Mouse (Mus musculus): Measurements from ENCODE around the gene Hdac5. TPM values are rescaled to one million over a fixed set of nuclear protein-coding genes. Genes with fewer than 3 reads are reported as not detected.
A peak's percentile ranks its signal among the peaks of the same experiment; 100 is the strongest.

The Hdac5 gene
- polyA plus RNA-seq, 1 experiment from 2014 or later = 40.7 TPM

DNA sequence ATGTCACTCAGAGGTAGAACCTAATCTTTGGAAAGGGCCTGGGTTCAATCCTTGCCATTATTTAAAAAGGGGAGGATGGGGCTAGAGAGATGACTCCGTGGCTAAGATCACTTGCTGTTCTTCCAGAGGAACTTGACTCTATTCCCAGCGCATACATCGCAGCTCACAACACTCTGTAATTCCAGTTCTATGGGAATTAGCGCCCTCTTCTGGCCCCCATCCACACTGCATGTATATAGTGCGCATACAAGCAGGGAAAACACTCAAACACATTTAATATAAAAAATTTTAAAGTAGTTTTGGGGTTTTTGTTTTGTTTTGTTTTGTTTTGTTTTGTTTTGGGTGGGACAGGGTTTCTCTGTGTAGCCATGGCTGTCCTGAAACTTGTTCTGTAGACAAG lies 11.9 kb upstream of the Hdac5 start:
- H3K27ac ChIP-seq = no peak overlapping the region
- ATAC-seq (ENCODE audit: low FRiP score) (no peak), DNase-seq (ENCODE audit: low spot score) (no peak)
- H3K36me3 ChIP-seq (replicated peaks; ENCODE audit: control insufficient read depth, insufficient read depth) = no peaks in the 10 kb centered on the region
- H3K9ac ChIP-seq = no peak overlapping the region
- H3K4me2 ChIP-seq (replicated peaks) = no peak overlapping the region
- no peak overlapping the region for H3K4me3 ChIP-seq (replicated peaks; ENCODE audit: low read length)
- no peaks in the 10 kb centered on the region for H3K9me3 ChIP-seq (ENCODE audit: control insufficient read depth, low read length)
- WGBS = 52% methylated on average over 5 of the region's 5 CpGs
- peaks cover 17% of the 10 kb centered on the region for H3K4me1 ChIP-seq (replicated peaks; ENCODE audit: control insufficient read depth, insufficient read depth, low read length)
- H3K27me3 ChIP-seq (ENCODE audit: control insufficient read depth, insufficient read depth, low read length) = no peaks in the 10 kb centered on the region

GRCm38 (mm10) chr11:102241246-102241645 lies 11.3 kb upstream of the Hdac5 start:
- no peak overlapping the region for H3K27ac ChIP-seq
- H3K4me3 ChIP-seq (replicated peaks; ENCODE audit: low read length) = no peak overlapping the region
- no peaks in the 10 kb centered on the region for H3K36me3 ChIP-seq (replicated peaks; ENCODE audit: control insufficient read depth, insufficient read depth)
- no peaks in the 10 kb centered on the region for H3K9me3 ChIP-seq (ENCODE audit: control insufficient read depth, low read length)
- DNase-seq (ENCODE audit: low spot score) (no peak), ATAC-seq (ENCODE audit: low FRiP score) (no peak)
- H3K27me3 ChIP-seq (ENCODE audit: control insufficient read depth, insufficient read depth, low read length) = no peaks in the 10 kb centered on the region
- no peak overlapping the region for H3K9ac ChIP-seq
- WGBS = 89% methylated on average over 5 of the region's 5 CpGs
- H3K4me1 ChIP-seq (replicated peaks; ENCODE audit: control insufficient read depth, insufficient read depth, low read length) = peaks cover 17% of the 10 kb centered on the region
- no peak overlapping the region for H3K4me2 ChIP-seq (replicated peaks)

- WGBS = 87% methylated on average over 6 of the region's 6 CpGs
- H3K9me3 ChIP-seq (ENCODE audit: control insufficient read depth, low read length) = no peaks in the 10 kb centered on the region
- H3K4me2 ChIP-seq (replicated peaks) = no peak overlapping the region
- H3K36me3 ChIP-seq (replicated peaks; ENCODE audit: control insufficient read depth, insufficient read depth) = no peaks in the 10 kb centered on the region
- no peak for DNase-seq (ENCODE audit: low spot score)
- no peak for ATAC-seq (ENCODE audit: low FRiP score)
- no peaks in the 10 kb centered on the region for H3K27me3 ChIP-seq (ENCODE audit: control insufficient read depth, insufficient read depth, low read length)
- H3K9ac ChIP-seq = no peak overlapping the region
- no peak overlapping the region for H3K27ac ChIP-seq
- H3K4me3 ChIP-seq (replicated peaks; ENCODE audit: low read length) = no peak overlapping the region
- peaks cover 13% of the 10 kb centered on the region for H3K4me1 ChIP-seq (replicated peaks; ENCODE audit: control insufficient read depth, insufficient read depth, low read length)
Observed at GRCm38 (mm10) chr11:102240636-102241035, 10.7 kb upstream of the Hdac5 start.

- 72% methylated on average over 2 of the region's 2 CpGs for WGBS
- no peaks in the 10 kb centered on the region for H3K36me3 ChIP-seq (replicated peaks; ENCODE audit: control insufficient read depth, insufficient read depth)
- H3K4me1 ChIP-seq (replicated peaks; ENCODE audit: control insufficient read depth, insufficient read depth, low read length) = no peaks in the 10 kb centered on the region
- no peak overlapping the region for H3K9ac ChIP-seq
- H3K9me3 ChIP-seq (ENCODE audit: control insufficient read depth, low read length) = no peaks in the 10 kb centered on the region
- DNase-seq (ENCODE audit: low spot score) (no peak), ATAC-seq (ENCODE audit: low FRiP score) (no peak)
- H3K27me3 ChIP-seq (ENCODE audit: control insufficient read depth, insufficient read depth, low read length) = no peaks in the 10 kb centered on the region
- no peak overlapping the region for H3K4me3 ChIP-seq (replicated peaks; ENCODE audit: low read length)
- H3K4me2 ChIP-seq (replicated peaks) = no peak overlapping the region
- H3K27ac ChIP-seq = no peak overlapping the region
Observed at GRCm38 (mm10) chr11:102236022-102236421, 6.1 kb upstream of the Hdac5 start.

DNA sequence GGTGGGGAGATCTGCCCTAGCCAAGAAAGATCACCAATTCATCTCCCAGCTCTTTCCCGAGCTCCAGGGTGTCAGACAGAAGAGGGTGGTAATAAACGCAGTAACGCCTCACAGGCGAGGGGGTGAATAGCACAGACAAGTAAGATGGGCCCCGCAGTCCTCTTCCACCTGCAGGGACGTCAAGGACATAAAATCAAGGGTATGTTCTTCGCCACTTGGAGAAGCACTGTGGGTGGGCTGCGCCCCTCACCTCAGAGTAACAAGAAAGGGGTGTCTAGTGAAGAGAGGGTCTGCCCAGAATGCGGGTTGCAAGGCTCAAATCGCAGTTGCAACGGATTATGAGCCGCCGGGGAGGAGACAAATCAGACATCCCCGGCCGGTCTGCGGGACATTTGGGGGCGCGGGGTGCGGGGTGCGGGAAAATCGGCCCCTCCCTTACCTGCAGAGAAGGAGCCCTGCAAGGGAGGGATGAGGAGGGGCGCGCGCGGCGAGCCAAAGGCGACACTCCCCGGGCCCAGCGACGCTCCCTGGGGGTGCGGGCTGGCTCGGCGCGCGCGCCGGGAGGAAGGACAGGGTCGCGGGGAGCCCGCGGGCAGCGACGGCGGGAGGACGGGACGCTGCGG lies 524 bp downstream of the Hdac5 start:
- no peaks in the 10 kb centered on the region for H3K9me3 ChIP-seq (ENCODE audit: control insufficient read depth, low read length)
- 1% methylated on average over 29 of the region's 47 CpGs for WGBS
- peak overlapping the region; percentile 91 for H3K9ac ChIP-seq
- H3K4me2 ChIP-seq (replicated peaks) = peak overlapping the region; percentile 88
- H3K36me3 ChIP-seq (replicated peaks; ENCODE audit: control insufficient read depth, insufficient read depth) = peaks cover 1% of the 10 kb centered on the region; the same call in 1 of the 2 replicates
- H3K4me1 ChIP-seq (replicated peaks; ENCODE audit: control insufficient read depth, insufficient read depth, low read length) = peaks cover 43% of the 10 kb centered on the region
- DNase-seq (ENCODE audit: low spot score) (peak; percentile 45), ATAC-seq (ENCODE audit: low FRiP score) (peak; percentile 28)
- peak overlapping the region; percentile 95 for H3K27ac ChIP-seq
- H3K27me3 ChIP-seq (ENCODE audit: control insufficient read depth, insufficient read depth, low read length) = no peaks in the 10 kb centered on the region
- peak overlapping the region; percentile 98 for H3K4me3 ChIP-seq (replicated peaks; ENCODE audit: low read length)

DNA sequence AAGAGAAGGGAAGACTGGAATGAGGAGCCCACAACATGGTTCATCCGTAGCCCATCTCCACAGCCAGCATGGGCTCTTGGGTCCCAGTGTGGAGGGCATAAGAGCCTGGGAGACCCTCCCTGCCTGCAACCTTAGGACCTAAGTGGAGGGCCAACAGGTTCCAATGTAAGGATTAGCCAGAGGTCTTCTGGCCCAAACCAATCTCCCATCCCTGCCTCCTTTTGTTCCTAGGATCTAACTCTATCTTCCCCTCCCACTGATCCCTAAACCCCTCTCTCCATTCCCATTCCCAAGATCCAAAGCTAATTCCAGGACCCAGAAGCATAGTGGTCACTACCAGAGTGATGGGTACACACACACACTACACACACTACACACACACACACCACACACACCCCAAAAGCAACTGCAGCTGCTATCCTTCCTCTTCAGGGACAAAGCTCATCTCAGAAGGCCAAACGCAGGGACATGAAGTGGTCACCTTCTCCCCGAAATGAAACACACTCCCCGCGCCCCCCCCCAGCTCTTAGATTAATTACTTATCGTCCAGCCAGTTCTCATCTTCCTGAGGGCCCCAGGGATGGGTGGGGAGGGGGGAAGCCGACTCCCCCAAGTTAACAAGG lies 1.2 kb downstream of the Hdac5 start:
- no peak for ATAC-seq (ENCODE audit: low FRiP score)
- peaks cover 45% of the 10 kb centered on the region for H3K4me1 ChIP-seq (replicated peaks; ENCODE audit: control insufficient read depth, insufficient read depth, low read length)
- peak overlapping the region; percentile 98 for H3K4me3 ChIP-seq (replicated peaks; ENCODE audit: low read length)
- DNase-seq (ENCODE audit: low spot score) = no peak
- peaks cover 5% of the 10 kb centered on the region; the same call in 1 of the 2 replicates for H3K36me3 ChIP-seq (replicated peaks; ENCODE audit: control insufficient read depth, insufficient read depth)
- 9% methylated on average over 7 of the region's 7 CpGs for WGBS
- H3K4me2 ChIP-seq (replicated peaks) = peak overlapping the region; percentile 88
- H3K9me3 ChIP-seq (ENCODE audit: control insufficient read depth, low read length) = no peaks in the 10 kb centered on the region
- H3K27me3 ChIP-seq (ENCODE audit: control insufficient read depth, insufficient read depth, low read length) = no peaks in the 10 kb centered on the region
- H3K27ac ChIP-seq = peak overlapping the region; percentile 95
- peak overlapping the region; percentile 91 for H3K9ac ChIP-seq

- WGBS = 17% methylated on average over 9 of the region's 9 CpGs
- H3K4me1 ChIP-seq (replicated peaks; ENCODE audit: control insufficient read depth, insufficient read depth, low read length) = peaks cover 49% of the 10 kb centered on the region
Observed at GRCm38 (mm10) chr11:102228191-102228545, 1.8 kb downstream of the Hdac5 start.

DNA sequence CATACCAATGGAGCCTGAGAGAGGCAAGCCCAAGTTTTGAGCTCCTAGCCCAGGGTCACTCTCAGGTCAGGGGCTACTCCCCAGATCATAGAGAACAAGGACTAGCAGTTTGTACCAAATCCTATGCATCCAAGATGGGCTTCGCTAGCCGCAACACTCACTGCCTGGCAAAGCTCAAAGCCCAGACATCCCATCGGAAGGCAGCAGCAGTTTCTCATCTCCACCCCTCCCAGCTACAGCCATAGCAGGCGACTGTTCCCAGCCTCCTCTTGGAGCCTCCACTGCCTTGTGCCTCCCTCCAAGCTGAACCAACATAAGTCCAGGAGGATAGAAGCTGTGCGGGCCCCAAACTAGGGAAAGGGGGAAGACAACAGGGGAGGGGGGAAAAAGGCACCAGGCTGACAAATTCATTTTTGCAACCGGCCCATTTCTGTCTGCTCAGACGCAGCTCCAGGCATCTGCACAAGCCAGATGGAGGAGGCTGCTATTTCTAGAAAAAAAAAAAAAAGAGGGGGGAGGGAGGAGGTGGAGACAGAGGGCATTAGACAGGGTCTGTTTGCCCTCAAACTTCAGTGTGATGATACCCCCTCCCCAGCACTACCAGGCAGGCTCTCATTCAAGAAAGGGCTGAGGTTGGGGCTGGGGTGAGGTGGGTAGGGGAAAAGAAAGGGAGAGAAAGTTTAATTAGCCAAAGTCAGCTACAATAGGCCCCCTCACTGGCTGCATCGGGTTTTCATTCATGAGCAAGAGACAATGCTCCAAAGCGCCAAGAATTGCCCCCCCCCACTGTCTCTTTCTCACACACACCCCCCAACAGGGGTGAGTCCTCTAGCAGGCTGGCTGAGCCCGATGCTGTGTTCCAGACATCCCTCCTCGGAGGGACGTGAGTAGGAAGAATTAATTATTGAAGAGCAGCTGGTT lies 2.4 kb downstream of the Hdac5 start:
- ATAC-seq (ENCODE audit: low FRiP score) = peak; percentile 46
- Histone ChIP-seq H3K27ac (peak overlapping the region; percentile 95), H3K36me3 (replicated peaks; ENCODE audit: control insufficient read depth, insufficient read depth) (peaks cover 13% of the 10 kb centered on the region), H3K9ac (peak overlapping the region; percentile 91), H3K4me1 (replicated peaks; ENCODE audit: control insufficient read depth, insufficient read depth, low read length) (peaks cover 50% of the 10 kb centered on the region), H3K4me3 (replicated peaks; ENCODE audit: low read length) (peak overlapping the region; percentile 98), H3K27me3 (ENCODE audit: control insufficient read depth, insufficient read depth, low read length) (no peaks in the 10 kb centered on the region), H3K4me2 (replicated peaks) (peak overlapping the region; percentile 88), H3K9me3 (ENCODE audit: control insufficient read depth, low read length) (no peaks in the 10 kb centered on the region)
- 8% methylated on average over 12 of the region's 12 CpGs for WGBS
- no peak for DNase-seq (ENCODE audit: low spot score)

More at GRCm38 (mm10) chr11:102228191-102228545, 1.8 kb downstream of the Hdac5 start:
- Histone ChIP-seq H3K9me3 (ENCODE audit: control insufficient read depth, low read length) (no peaks in the 10 kb centered on the region), H3K27me3 (ENCODE audit: control insufficient read depth, insufficient read depth, low read length) (no peaks in the 10 kb centered on the region), H3K4me2 (replicated peaks) (peak overlapping the region; percentile 88), H3K4me3 (replicated peaks; ENCODE audit: low read length) (peak overlapping the region; percentile 98), H3K27ac (peak overlapping the region; percentile 95), H3K9ac (peak overlapping the region; percentile 91), H3K36me3 (replicated peaks; ENCODE audit: control insufficient read depth, insufficient read depth) (peaks cover 8% of the 10 kb centered on the region; the same call in 1 of the 2 replicates)
- DNase-seq (ENCODE audit: low spot score) (no peak), ATAC-seq (ENCODE audit: low FRiP score) (no peak; the same call in 1 of the 2 replicates)
